Mouse (Mus musculus) gastrocnemius, adult 18-20 months (tissue): Measurements from ENCODE around the gene C4b. TPM values are rescaled to one million over a fixed set of nuclear protein-coding genes. Genes with fewer than 3 reads are reported as not detected.
"Not testable (repeated sequence)": the region's sequence is repeated elsewhere in the genome, so short reads cannot be mapped to it uniquely, and the experiment has no call there.

Experiments
- DNase-seq: peaks from one replicate; pipeline ENCODE4 v3.0.0; 2021; ENCODE audit warnings: low spot score
- microRNA-seq: library from miRNA; unstranded; fragments of <30 nt; microRNA quantifications from one replicate; pipeline ENCODE4 v1.2.0, GENCODE M21; 2021
- total RNA-seq, 2 experiments: library from RNA; stranded (reverse); gene quantifications; 2 replicates each; pipeline ENCODE4 v1.2.3; 2021

The C4b gene
- total RNA-seq, 2 experiments from 2014 or later: 4.3 to 11.7 TPM

DNA sequence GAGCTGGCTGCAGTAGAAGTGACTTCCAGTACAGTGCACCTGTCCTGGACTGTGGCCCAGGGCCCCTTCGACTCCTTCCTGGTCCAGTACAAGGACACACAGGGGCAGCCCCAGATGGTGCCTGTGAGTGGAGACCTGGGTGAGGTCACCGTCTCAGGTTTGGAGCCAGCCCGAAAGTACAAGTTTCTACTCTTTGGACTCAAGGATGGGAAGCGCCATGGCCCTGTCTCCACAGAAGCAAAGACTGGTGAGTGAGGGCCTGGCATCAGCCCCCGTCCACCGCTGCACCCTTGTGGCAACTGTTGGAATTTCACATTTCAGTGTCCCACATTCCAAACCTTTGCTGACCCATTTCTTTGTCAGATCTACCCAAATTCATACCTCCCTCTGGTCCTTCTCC, 30.7 kb downstream of the C4b start:
- DNase-seq: peak; percentile 59

DNA sequence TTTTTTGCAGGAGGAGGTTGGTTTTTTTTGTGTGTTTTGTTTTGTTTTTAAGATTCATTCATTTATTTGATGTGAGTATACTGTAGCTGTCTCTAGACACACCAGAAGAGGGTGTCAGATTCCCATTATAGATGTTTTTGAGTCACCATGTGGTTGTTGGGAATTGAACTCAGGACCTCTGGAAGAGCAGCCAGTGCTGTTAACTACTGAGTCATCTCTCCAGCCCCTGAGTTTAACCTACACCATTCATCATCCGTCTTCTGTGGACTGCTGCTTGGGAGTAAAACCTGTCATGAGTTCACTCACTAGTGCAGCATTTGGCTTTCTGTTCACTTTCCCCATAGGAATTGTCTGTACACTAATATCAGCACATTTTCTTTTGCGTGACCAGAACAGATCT, 37.2 kb downstream of the C4b start:
- not testable (repeated sequence) for DNase-seq

DNA sequence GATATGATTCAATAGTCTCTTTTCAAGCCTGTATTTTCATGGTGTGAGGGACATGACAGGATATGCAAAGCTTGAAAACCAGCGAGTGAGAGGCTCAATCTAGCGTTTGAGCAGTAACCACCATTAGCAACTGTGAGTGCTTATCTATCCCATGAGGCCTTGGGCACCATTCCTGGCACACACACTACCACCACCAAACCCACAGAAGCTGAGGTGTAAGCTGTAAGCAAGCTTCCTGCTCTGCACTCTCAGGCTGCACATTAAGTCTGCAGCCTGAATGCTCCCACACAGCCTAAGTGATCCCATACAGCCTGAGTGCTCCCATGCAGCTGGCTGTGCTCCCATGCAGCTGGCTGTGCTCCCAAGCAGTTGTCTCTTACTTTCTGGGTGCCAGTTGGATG, 43.0 kb downstream of the C4b start:
- DNase-seq: no peak

- no peak for DNase-seq
Measured at GRCm38 (mm10) chr17:34699575-34700408, 43.9 kb downstream of the C4b start.

DNA sequence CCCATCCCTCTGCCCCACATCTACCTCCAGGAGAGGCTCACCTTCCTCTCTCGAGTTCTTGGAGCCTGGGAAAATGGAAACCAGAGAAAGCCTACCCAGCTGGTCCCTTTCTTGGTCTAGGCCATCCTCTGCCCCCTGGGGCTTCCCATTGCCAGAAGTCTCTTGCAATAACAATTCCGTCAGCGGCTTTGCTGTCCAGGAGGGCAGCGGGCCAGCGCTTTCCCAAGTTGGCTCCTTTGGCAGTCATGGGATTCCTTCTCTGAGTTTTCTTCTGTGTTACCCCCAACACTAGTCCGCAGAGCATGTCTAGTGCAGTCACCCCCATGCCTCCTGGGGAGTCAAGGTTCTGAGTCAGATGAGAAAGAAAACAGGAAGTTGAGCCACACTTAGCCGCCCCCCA, 50.8 kb downstream of the C4b start:
- peak; percentile 91 for DNase-seq

DNA sequence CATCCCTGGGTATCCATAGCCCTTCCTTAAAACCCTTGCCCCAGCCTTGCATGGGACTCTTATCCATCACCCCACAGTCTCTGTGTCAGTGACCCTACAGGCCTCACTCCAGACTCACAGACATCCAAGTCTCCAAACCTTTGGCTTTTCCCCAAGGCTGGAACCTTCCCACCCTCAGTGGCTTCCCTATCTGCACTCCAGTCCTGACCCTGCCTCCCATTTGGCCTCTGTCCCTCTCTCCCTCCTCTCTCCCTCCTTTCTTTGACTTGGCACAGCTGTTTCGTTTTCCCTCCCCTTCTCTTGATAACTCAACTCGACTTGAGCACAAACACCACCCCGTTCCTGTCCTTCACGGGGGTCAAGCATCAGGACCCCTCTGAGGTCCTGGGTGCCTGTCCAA, 53.2 kb downstream of the C4b start:
- DNase-seq: peak; percentile 74

GRCm38 (mm10) chr17:34688889-34689288, 54.8 kb downstream of the C4b start:
- no peak for DNase-seq

GRCm38 (mm10) chr17:34685120-34686110, 58.3 kb downstream of the C4b start:
- DNase-seq: peak; percentile 66

GRCm38 (mm10) chr17:34684253-34684893, 59.3 kb downstream of the C4b start:
- DNase-seq: peak; percentile 62

DNA sequence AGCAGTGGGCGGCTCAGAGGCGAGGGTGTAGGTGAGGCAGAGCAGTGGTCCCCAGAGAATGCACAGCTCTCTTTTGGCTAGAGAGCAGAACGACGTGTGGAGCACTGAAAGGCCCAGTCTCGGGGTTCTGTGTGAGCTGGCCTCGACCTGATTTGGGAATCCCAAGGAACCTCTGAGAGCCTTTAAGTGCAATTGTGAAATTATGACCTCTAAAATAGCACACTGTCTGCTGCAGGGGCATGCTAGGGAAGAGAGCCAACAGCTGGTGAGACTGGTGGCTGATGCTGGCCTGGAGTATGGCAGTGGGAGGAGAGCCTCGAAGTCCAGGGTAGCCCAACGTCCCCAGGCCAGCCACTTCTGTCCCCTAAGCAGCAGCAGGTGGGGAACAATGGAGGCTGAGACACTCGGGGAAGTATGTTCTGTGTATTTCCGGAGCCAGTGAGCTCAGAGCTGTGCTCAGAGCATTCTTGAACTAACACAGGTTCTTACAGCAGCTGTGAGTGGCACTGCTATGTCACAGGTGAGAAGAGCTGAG, 59.9 kb downstream of the C4b start:
- no peak for DNase-seq

DNA sequence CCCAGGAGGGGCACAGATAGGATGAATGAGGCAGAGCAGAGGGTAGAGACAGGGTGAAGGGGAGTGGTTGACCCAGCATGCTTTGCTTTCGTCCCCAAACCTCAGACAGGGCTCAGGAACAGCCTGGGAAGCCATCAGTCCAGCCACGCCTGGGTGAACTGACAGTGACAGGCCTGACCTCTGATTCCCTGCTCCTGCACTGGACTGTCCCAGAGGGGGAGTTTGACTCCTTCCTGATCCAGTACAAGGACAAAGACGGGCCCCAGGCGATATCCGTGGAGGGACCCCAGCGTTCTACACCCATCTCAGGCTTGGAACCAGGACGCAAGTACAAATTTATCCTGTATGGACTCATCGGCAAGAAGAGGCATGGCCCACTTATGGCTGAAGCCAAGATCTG, 60.5 kb downstream of the C4b start:
- no peak for DNase-seq

DNA sequence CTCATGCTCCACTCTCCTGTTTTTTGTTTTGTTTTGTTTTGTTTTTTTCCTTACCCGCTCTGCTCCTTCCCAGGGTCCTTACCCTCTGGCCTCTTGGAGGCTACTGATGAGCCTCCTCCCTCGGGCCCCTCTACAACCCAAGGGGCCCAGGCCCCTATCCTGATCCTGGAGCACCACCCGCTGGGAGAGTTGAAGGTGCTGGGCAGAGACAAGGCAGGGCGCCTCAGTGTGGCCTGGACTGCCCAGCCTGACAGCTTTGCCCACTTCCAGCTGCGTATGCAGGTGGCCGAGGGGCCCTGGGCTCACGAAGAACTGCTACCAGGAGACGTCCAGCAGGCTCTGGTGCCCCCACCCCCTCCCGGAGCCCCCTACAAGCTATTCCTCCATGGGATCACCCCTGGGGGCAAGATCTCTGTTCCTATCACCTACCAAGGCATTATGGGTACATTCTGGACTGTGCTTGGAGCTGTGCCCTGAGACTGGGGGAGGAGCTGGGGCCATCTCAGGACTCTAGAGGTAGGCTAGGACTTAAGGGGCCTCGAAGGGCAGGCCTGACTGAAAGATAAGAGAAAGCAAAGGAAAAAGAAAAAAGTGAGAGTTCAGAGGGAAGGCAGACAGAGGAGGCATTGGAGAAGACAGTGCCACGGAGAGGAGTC, 61.7 kb downstream of the C4b start:
- DNase-seq: no peak

GRCm38 (mm10) chr17:34681132-34681571, 62.5 kb downstream of the C4b start:
- no peak for DNase-seq

- no peak for DNase-seq
Measured at GRCm38 (mm10) chr17:34680621-34681020, 63.1 kb downstream of the C4b start.

- DNase-seq: no peak
Measured at GRCm38 (mm10) chr17:34680191-34680590, 63.5 kb downstream of the C4b start.

Small RNAs within 50 kb of the gene (microRNA-seq; reads per million reads assigned to microRNA genes)
- gene Gm27471: not detected

Other genes with a start within 250 kb of the C4b start
- not detected for gene Btnl6, start 226.5 kb downstream of the C4b start, total RNA-seq
- gene Notch4, start 179.6 kb downstream of the C4b start, total RNA-seq: 1 to 10 TPM; 8.0 to 8.9 TPM
- 1 to 10 TPM; 1.2 to 1.5 TPM for gene Gpsm3, start 154.1 kb downstream of the C4b start, total RNA-seq
- 10 to 100 TPM; 12.0 to 12.2 TPM for gene Pbx2, start 152.6 kb downstream of the C4b start, total RNA-seq
- gene Ager, start 146.0 kb downstream of the C4b start, total RNA-seq: not detected
- gene Rnf5, start 140.2 kb downstream of the C4b start, total RNA-seq: 10 to 100 TPM; 22.0 to 22.1 TPM
- gene Agpat1, start 139.6 kb downstream of the C4b start, total RNA-seq: 10 to 100 TPM; 81.6 to 87.7 TPM
- 1 to 10 TPM; 1.6 to 3.3 TPM for gene Egfl8, start 127.9 kb downstream of the C4b start, total RNA-seq
- 10 to 100 TPM; 36.0 to 38.3 TPM for gene Ppt2, start 115.4 kb downstream of the C4b start, total RNA-seq
- under 1 TPM; 0.30 to 0.38 TPM for gene Prrt1, start 114.3 kb downstream of the C4b start, total RNA-seq
- 1 to 10 TPM; 5.7 to 6.0 TPM for gene Fkbpl, start 99.1 kb downstream of the C4b start, total RNA-seq
- 1 to 10 TPM; 5.9 to 7.9 TPM for gene Atf6b, start 96.7 kb downstream of the C4b start, total RNA-seq
- gene Tnxb, start 73.3 kb downstream of the C4b start, total RNA-seq: 10 to 100 TPM; 28.3 to 32.8 TPM
- gene Cyp21a1, start 60.7 kb upstream of the C4b start, total RNA-seq: under 1 TPM in 1 of 2 experiments, not detected in 1; 0.21 TPM
- gene Stk19, start 93.1 kb upstream of the C4b start, total RNA-seq: 1 to 10 TPM; 6.6 to 7.6 TPM
- 1 to 10 TPM; 8.3 to 8.8 TPM for gene Dxo, start 93.1 kb upstream of the C4b start, total RNA-seq
- 10 to 100 TPM; 20.8 to 21.3 TPM for gene Skiv2l, start 106.3 kb upstream of the C4b start, total RNA-seq
- 10 to 100 TPM in 1 of 2 experiments, 1 to 10 TPM in 1; 9.0 to 12.0 TPM for gene Nelfe, start 106.5 kb upstream of the C4b start, total RNA-seq
- 1 to 10 TPM; 2.9 to 6.9 TPM for gene Cfb, start 118.6 kb upstream of the C4b start, total RNA-seq
- 1 to 10 TPM; 5.9 to 6.9 TPM for gene Zbtb12, start 135.6 kb upstream of the C4b start, total RNA-seq
- not detected for gene Gm20547, start 138.2 kb upstream of the C4b start, total RNA-seq
- gene C2, start 154.4 kb upstream of the C4b start, total RNA-seq: 1 to 10 TPM; 1.5 to 1.6 TPM
- 10 to 100 TPM; 26.7 to 29.5 TPM for gene Ehmt2, start 154.6 kb upstream of the C4b start, total RNA-seq
- not detected for gene Slc44a4, start 170.6 kb upstream of the C4b start, total RNA-seq
- 10 to 100 TPM in 1 of 2 experiments, 1 to 10 TPM in 1; 9.1 to 10.2 TPM for gene Neu1, start 187.4 kb upstream of the C4b start, total RNA-seq
- 10 to 100 TPM; 11.4 to 94.8 TPM for gene Hspa1b, start 215.4 kb upstream of the C4b start, total RNA-seq
- not detected for gene Gm20481, start 226.0 kb upstream of the C4b start, total RNA-seq
- gene Hspa1a, start 228.3 kb upstream of the C4b start, total RNA-seq: 10 to 100 TPM; 16.6 to 99.8 TPM
- 10 to 100 TPM; 31.8 to 33.6 TPM for gene Hspa1l, start 228.8 kb upstream of the C4b start, total RNA-seq
- gene Lsm2, start 238.0 kb upstream of the C4b start, total RNA-seq: 10 to 100 TPM; 14.0 to 17.1 TPM